Mouse (Mus musculus) bone marrow macrophage, adult 2 months (primary cell): Measurements from ENCODE around the gene Gm14406.
"Not testable (repeated sequence)": the region's sequence is repeated elsewhere in the genome, so short reads cannot be mapped to it uniquely, and the experiment has no call there.

Experiments
- CTCF ChIP-seq: IDR thresholded peaks from 2 replicates; pipeline ENCODE4 v1.5.1; 2012; ENCODE audit warnings: low read depth, mild to moderate bottlenecking, low read length, moderate library complexity
- POLR2A ChIP-seq: IDR thresholded peaks from 2 replicates; pipeline ENCODE4 v1.6.1; 2012; ENCODE audit warnings: mild to moderate bottlenecking, low read depth, low read length, borderline replicate concordance

DNA sequence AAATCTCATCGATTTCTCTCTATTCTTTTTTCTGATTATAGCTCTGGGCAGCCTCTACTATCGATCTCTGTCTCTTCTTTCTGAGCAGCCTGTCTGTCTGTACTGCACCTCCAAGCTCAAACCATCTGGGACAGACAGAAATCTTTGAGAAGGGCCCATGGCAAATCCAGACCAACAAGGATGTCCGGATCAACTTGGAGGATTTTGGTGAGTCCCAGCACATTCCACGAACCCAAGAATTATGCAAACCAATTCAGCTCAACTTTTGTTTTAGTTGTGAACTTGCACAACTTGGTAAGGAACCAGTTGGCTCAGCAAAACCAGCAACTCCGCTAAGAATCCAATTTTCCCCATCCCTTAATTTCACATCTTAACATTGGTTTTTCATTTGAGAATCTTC is 40.3 kb downstream of the Gm14406 start:
- not testable (repeated sequence) for TF ChIP-seq POLR2A, CTCF
